ENCODE assay signal across 15 mouse cellular contexts in the genomic region with DNA sequence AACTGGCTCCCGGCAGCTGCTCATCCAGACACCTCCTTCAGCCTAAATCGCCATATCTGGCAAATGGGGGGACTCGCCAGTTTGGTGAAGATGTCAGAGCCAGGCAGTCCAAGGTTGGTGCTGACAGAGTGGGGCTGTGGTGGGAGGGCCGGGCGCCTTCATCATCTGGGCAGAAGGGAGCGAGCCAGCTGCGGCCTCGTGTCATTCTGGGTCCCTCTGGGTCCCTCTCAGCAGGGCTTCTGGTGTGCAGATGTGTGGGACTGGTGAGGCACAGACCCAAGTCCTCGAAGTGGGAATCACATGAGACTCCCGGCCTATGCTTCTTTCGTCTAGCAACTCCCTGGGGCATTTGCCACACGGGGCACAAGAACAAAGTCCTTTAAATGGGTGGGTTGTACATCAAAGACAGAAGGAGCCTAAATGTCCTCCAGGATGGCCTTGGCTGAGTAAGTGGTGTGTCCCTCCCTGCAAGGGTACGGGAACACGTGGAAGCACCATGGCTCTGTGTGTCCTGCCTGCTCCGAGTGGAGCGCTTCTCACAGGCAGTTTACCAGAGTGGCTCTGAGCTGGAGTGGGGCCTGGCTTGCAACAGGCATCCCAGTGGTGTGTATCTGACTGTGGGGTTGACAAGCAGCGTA. TPM values are rescaled to one million over a fixed set of nuclear protein-coding genes. Genes with fewer than 3 reads are reported as not detected.
DNase-seq lines count a peak whose midpoint lies in the region; ATAC-seq and TF ChIP-seq lines count a peak whose summit lies in the region.
"Had no signal": no experiment of that assay in that cellular context is flagged by ENCODE, and none has a peak within 500 bp of the region (broad histone marks: within the 10 kb centered on the region; RNA-seq: fewer than 3 reads in every experiment).

No protein-coding gene starts in this region.

- no peak for TF ChIP-seq EP300 in heart, adult 2 months (IDR thresholded peaks at IDR 0.05; ENCODE audit: insufficient read depth, low read depth, low read length)

- H3K9ac ChIP-seq in heart, adult 2 months (ENCODE audit: low read depth, low read length), result peak overlapping the region; percentile 2; the same call in 1 of the 2 replicates
- H3K9ac ChIP-seq in midbrain, embryonic 13.5 days (replicated peaks), result no peak overlapping the region
- H3K9ac ChIP-seq in midbrain, embryonic 16.5 days (ENCODE audit: low read depth, low read length), result no peak overlapping the region
- H3K9ac ChIP-seq: heart, embryonic 12.5 days; neural tube, embryonic 15.5 days had no signal

- no peaks in the 10 kb centered on the region for H3K27me3 ChIP-seq in heart, adult 2 months (ENCODE audit: control insufficient read depth, insufficient read depth, low read length)
- H3K27me3 ChIP-seq in midbrain, embryonic 13.5 days, result no peaks in the 10 kb centered on the region
- no peaks in the 10 kb centered on the region for H3K27me3 ChIP-seq in midbrain, embryonic 16.5 days (ENCODE audit: control insufficient read depth, insufficient read depth, low read depth, low read length)
- H3K27me3 ChIP-seq in splenic B cell, adult 2 months (ENCODE audit: control insufficient read depth, insufficient read depth, low read length, poor library complexity, severe bottlenecking), result no peaks in the 10 kb centered on the region
- H3K27me3 ChIP-seq: heart, embryonic 12.5 days; neural tube, embryonic 15.5 days had no signal

- ATAC-seq in midbrain, embryonic 13.5 days, result no peak
- ATAC-seq in midbrain, embryonic 16.5 days, result no peak
- ATAC-seq: activated CD4-positive, CD25-positive, alpha-beta regulatory T cell, adult 4 months had no signal

- intact Hi-C loops in heart, adult 2 months (cut with DNase I), result no loop called here
- intact Hi-C loops in heart, postnatal 14 days (cut with DNase I), result no loop called here

- TF ChIP-seq CTCF in heart, adult 2 months (IDR thresholded peaks at IDR 0.05), result no peak

- no peak overlapping the region for H3K4me3 ChIP-seq in heart, adult 2 months
- no peak overlapping the region for H3K4me3 ChIP-seq in midbrain, embryonic 13.5 days (replicated peaks)
- H3K4me3 ChIP-seq in midbrain, embryonic 16.5 days (ENCODE audit: low read depth, low read length), result no peak overlapping the region
- H3K4me3 ChIP-seq: heart, embryonic 12.5 days; midbrain, embryonic 10.5 days; neural tube, embryonic 15.5 days had no signal

- TF ChIP-seq POLR2A in heart, adult 2 months (IDR thresholded peaks at IDR 0.05; ENCODE audit: insufficient read depth, low read depth, low read length), result no peak

- H3K4me1 ChIP-seq in heart, adult 2 months (ENCODE audit: control insufficient read depth, insufficient read depth, low read length), result peaks cover 60% of the 10 kb centered on the region
- H3K4me1 ChIP-seq in midbrain, embryonic 13.5 days (replicated peaks), result peaks cover 21% of the 10 kb centered on the region
- peaks cover 6% of the 10 kb centered on the region for H3K4me1 ChIP-seq in midbrain, embryonic 16.5 days (ENCODE audit: control insufficient read depth, insufficient read depth, low read length)

- no peaks in the 10 kb centered on the region for H3K9me3 ChIP-seq in midbrain, embryonic 13.5 days
- no peaks in the 10 kb centered on the region for H3K9me3 ChIP-seq in midbrain, embryonic 16.5 days (replicated peaks; ENCODE audit: control insufficient read depth, low read length, poor library complexity, severe bottlenecking)
- H3K9me3 ChIP-seq: heart, embryonic 12.5 days; midbrain, embryonic 10.5 days; neural tube, embryonic 15.5 days had no signal

- H3K4me2 ChIP-seq in midbrain, embryonic 13.5 days (replicated peaks), result no peak overlapping the region
- no peak overlapping the region for H3K4me2 ChIP-seq in midbrain, embryonic 16.5 days (ENCODE audit: low read length)
- H3K4me2 ChIP-seq: heart, embryonic 12.5 days; neural tube, embryonic 15.5 days had no signal

- H3K79me2 ChIP-seq in heart, adult 2 months (replicated peaks; ENCODE audit: control insufficient read depth, insufficient read depth, low read length), result peaks cover 23% of the 10 kb centered on the region

- WGBS in heart, adult 2 months, result 54% methylated on average over 17 of the region's 17 CpGs
- WGBS in midbrain, embryonic 13.5 days, result 85% methylated on average over 17 of the region's 17 CpGs
- 75% methylated on average over 17 of the region's 17 CpGs for WGBS in midbrain, embryonic 16.5 days

- H3K27ac ChIP-seq in heart, adult 2 months, result peak overlapping the region; percentile 11; the same call in 1 of the 2 replicates
- peak overlapping the region; percentile 22; the same call in 1 of the 2 replicates for H3K27ac ChIP-seq in midbrain, embryonic 13.5 days
- H3K27ac ChIP-seq in midbrain, embryonic 16.5 days (ENCODE audit: low read length), result no peak overlapping the region
- H3K27ac ChIP-seq: neural tube, embryonic 15.5 days had no signal

- H3K36me3 ChIP-seq in heart, adult 2 months (ENCODE audit: control insufficient read depth, insufficient read depth, low read length), result no peaks in the 10 kb centered on the region
- H3K36me3 ChIP-seq in midbrain, embryonic 13.5 days, result no peaks in the 10 kb centered on the region
- no peaks in the 10 kb centered on the region for H3K36me3 ChIP-seq in midbrain, embryonic 16.5 days (ENCODE audit: control insufficient read depth, insufficient read depth, low read length)
- no peaks in the 10 kb centered on the region for H3K36me3 ChIP-seq in splenic B cell, adult 2 months (ENCODE audit: control insufficient read depth, insufficient read depth, low read length, poor library complexity, severe bottlenecking)
- H3K36me3 ChIP-seq: heart, embryonic 12.5 days; midbrain, embryonic 10.5 days; neural tube, embryonic 15.5 days had no signal

- DNase-seq in heart, adult 2 months, result peak in 1 of 2 experiments; percentile 38
- no peak for DNase-seq in heart, postnatal 14 days
- DNase-seq in adrenal gland, postnatal 14 days, result peak; percentile 78
- DNase-seq in splenic B cell, adult 2 months (ENCODE audit: low read depth, low spot score), result peak; percentile 24
- no peak for DNase-seq in cerebellum, adult 9-10 months
- DNase-seq: cerebellum, adult 8-10 months; heart, postnatal 36 days; kidney, adult 9 months; lung, adult 18-20 months had no signal

RNA-seq across cellular contexts. Expression of a gene that starts 16.0 kb away (rescaled TPM):
- 10 to 100 TPM; 38.3 to 43.6 TPM for total RNA-seq in heart, adult 2 months (2021)
- polyA plus RNA-seq in heart, adult 2 months (2012; rRNA removed), result 36.9 and 37.7 TPM in 2 replicates
- total RNA-seq in heart, postnatal 14 days (2021), result 10 to 100 TPM; 50.6 to 55.5 TPM
- polyA plus RNA-seq in midbrain, embryonic 13.5 days (2015; fragmentation: Nextera tagmentation; extraction: Ambion mirVana), result 24.4 and 25.4 TPM in 2 replicates
- 26.2 and 34.5 TPM in 2 replicates for polyA plus RNA-seq in midbrain, embryonic 16.5 days (2015; fragmentation: Nextera tagmentation; extraction: Ambion mirVana)
- total RNA-seq in adrenal gland, postnatal 14 days (2021), result 161 and 186 TPM in 2 replicates

RNA-seq across cellular contexts. Expression of a gene that starts 33.7 kb away (rescaled TPM):
- 10 to 100 TPM; 17.6 to 19.4 TPM for total RNA-seq in heart, adult 2 months (2021)
- 16.0 and 18.5 TPM in 2 replicates for polyA plus RNA-seq in heart, adult 2 months (2012; rRNA removed)
- 10 to 100 TPM; 18.8 to 19.5 TPM for total RNA-seq in heart, postnatal 14 days (2021)
- polyA plus RNA-seq in midbrain, embryonic 13.5 days (2015; fragmentation: Nextera tagmentation; extraction: Ambion mirVana), result 35.9 and 36.3 TPM in 2 replicates
- 37.0 and 37.2 TPM in 2 replicates for polyA plus RNA-seq in midbrain, embryonic 16.5 days (2015; fragmentation: Nextera tagmentation; extraction: Ambion mirVana)
- total RNA-seq in adrenal gland, postnatal 14 days (2021), result 33.0 and 35.2 TPM in 2 replicates

RNA-seq across cellular contexts. Expression of a gene that starts 36.8 kb away (rescaled TPM):
- 1 to 10 TPM; 1.5 to 3.3 TPM for total RNA-seq in heart, adult 2 months (2021)
- polyA plus RNA-seq in heart, adult 2 months (2012; rRNA removed), result 2.1 and 2.3 TPM in 2 replicates
- total RNA-seq in heart, postnatal 14 days (2021), result 1 to 10 TPM; 1.4 to 1.9 TPM
- 2.7 and 3.3 TPM in 2 replicates for polyA plus RNA-seq in midbrain, embryonic 13.5 days (2015; fragmentation: Nextera tagmentation; extraction: Ambion mirVana)
- 5.1 and 5.8 TPM in 2 replicates for polyA plus RNA-seq in midbrain, embryonic 16.5 days (2015; fragmentation: Nextera tagmentation; extraction: Ambion mirVana)
- 1.8 and 1.9 TPM in 2 replicates for total RNA-seq in adrenal gland, postnatal 14 days (2021)
- polyA plus RNA-seq: activated CD4-positive, CD25-positive, alpha-beta regulatory T cell, adult 4 months had no signal

RNA-seq across cellular contexts. Expression of a gene that starts 40.1 kb away (rescaled TPM):
- 1 to 10 TPM; 5.3 to 7.1 TPM for total RNA-seq in heart, adult 2 months (2021)
- polyA plus RNA-seq in heart, adult 2 months (2012; rRNA removed), result 14.4 and 33.8 TPM in 2 replicates
- 1 to 10 TPM; 7.2 to 7.8 TPM for total RNA-seq in heart, postnatal 14 days (2021)
- 1.6 and 1.7 TPM in 2 replicates for polyA plus RNA-seq in midbrain, embryonic 13.5 days (2015; fragmentation: Nextera tagmentation; extraction: Ambion mirVana)
- polyA plus RNA-seq in midbrain, embryonic 16.5 days (2015; fragmentation: Nextera tagmentation; extraction: Ambion mirVana), result 1.0 and 1.6 TPM in 2 replicates
- 16.2 and 28.2 TPM in 2 replicates for total RNA-seq in adrenal gland, postnatal 14 days (2021)
- polyA plus RNA-seq: activated CD4-positive, CD25-positive, alpha-beta regulatory T cell, adult 4 months had no signal

RNA-seq across cellular contexts. Expression of a gene that starts 50.4 kb away (rescaled TPM):
- 1 to 10 TPM; 6.5 to 7.3 TPM for total RNA-seq in heart, adult 2 months (2021)
- polyA plus RNA-seq in heart, adult 2 months (2012; rRNA removed), result 23.4 and 28.4 TPM in 2 replicates
- 1 to 10 TPM; 8.4 to 9.4 TPM for total RNA-seq in heart, postnatal 14 days (2021)
- polyA plus RNA-seq in midbrain, embryonic 13.5 days (2015; fragmentation: Nextera tagmentation; extraction: Ambion mirVana), result 50.6 and 53.8 TPM in 2 replicates
- polyA plus RNA-seq in midbrain, embryonic 16.5 days (2015; fragmentation: Nextera tagmentation; extraction: Ambion mirVana), result 51.7 and 56.8 TPM in 2 replicates
- 23.7 and 41.2 TPM in 2 replicates for total RNA-seq in adrenal gland, postnatal 14 days (2021)

Comparison
In these comparisons a context has a peak if more than half of its experiments do, and no peak if none do; other contexts are left out.
1. DNase-seq: peak in adrenal gland, postnatal 14 days (single experiment) and splenic B cell, adult 2 months (single experiment); none in heart, postnatal 14 days (0 of 2) and cerebellum, adult 9-10 months (single experiment).